Mouse (Mus musculus) embryonic facial prominence, embryonic 14.5 days (tissue): ENCODE measurements around the gene Col16a1. TPM values are rescaled to one million over a fixed set of nuclear protein-coding genes. Genes with fewer than 3 reads are reported as not detected.

Source experiments
- ATAC-seq: fragments of 200-750 bp; cut with Nextera tagmentation; 2 replicates; pipeline ENCODE4 v1.8.0; 2017; ENCODE audit warnings: low read depth, moderate number of reproducible peaks, moderate TSS enrichment
- DNase-seq: peaks from one replicate; pipeline ENCODE4 v3.0.0-alpha.2; 2015; ENCODE audit warnings: low spot score
- H3K27ac ChIP-seq: fragments of 300-500 bp; sonication (generic); replicated peaks from 2 replicates; pipeline ENCODE4 v1.5.1; 2014; ENCODE audit warnings: low read depth, mild to moderate bottlenecking, low read length, moderate library complexity
- H3K27me3 ChIP-seq: fragments of 300-500 bp; sonication (generic); replicated peaks from 2 replicates; pipeline ENCODE4 v1.6.1; 2014; ENCODE audit warnings: low read length; ENCODE audit not compliant: control insufficient read depth, insufficient read depth
- H3K36me3 ChIP-seq: fragments of 300-500 bp; sonication (generic); 2 replicates; pipeline ENCODE4 v1.6.1; 2014; ENCODE audit warnings: low read length, mixed read lengths; ENCODE audit not compliant: control insufficient read depth, insufficient read depth
- H3K4me1 ChIP-seq: fragments of 300-500 bp; sonication (generic); 2 replicates; pipeline ENCODE4 v1.6.1; 2014; ENCODE audit warnings: antibody characterized with exemption, low read length; ENCODE audit not compliant: control insufficient read depth, insufficient read depth
- H3K4me2 ChIP-seq: fragments of 300-500 bp; sonication (generic); 2 replicates; pipeline ENCODE4 v1.6.1; 2014; ENCODE audit warnings: low read depth, mild to moderate bottlenecking, low read length, moderate library complexity, mixed read lengths
- H3K4me3 ChIP-seq: fragments of 300-500 bp; sonication (generic); 2 replicates; pipeline ENCODE4 v1.5.1; 2014; ENCODE audit warnings: low read depth, mild to moderate bottlenecking, low read length
- H3K9ac ChIP-seq: fragments of 300-500 bp; sonication (generic); 2 replicates; pipeline ENCODE4 v1.6.1; 2014; ENCODE audit warnings: low read depth, mild to moderate bottlenecking, low read length, moderate library complexity, mixed read lengths
- H3K9me3 ChIP-seq: fragments of 300-500 bp; sonication (generic); 2 replicates; pipeline ENCODE4 v1.6.1; 2016; ENCODE audit warnings: low read length; ENCODE audit not compliant: control insufficient read depth
- WGBS: fragments of 180-500 bp; shearing (Covaris S2); extraction: QIAGEN DNeasy Blood & Tissue Kit; methylation state at CpG from one replicate; pipeline ENCODE4 v1.1.7; 2014; 5-methylcytosine and 5-hydroxymethylcytosine counted together
- polyA plus RNA-seq: library from polyadenylated mRNA; unstranded; fragments of >200 nt; fragmentation: Nextera tagmentation; extraction: Ambion mirVana; gene quantifications from 2 replicates; pipeline ENCODE4 v1.2.1, GENCODE M21; 2014

The Col16a1 gene
- polyA plus RNA-seq, 1 experiment from 2014 or later, result 188 TPM

GRCm38 (mm10) chr4:130102111-130102651, 54.5 kb downstream of the Col16a1 start, which contains the start of gene Pef1:
Gene Pef1 (plus strand): TSS chr4:130102558.
- 0 out of 2 replicates have a peak, but pooled peaks cover 4% of the 10 kb centered on the region for H3K9me3 ChIP-seq
- WGBS, result 8% methylated on average over 6 of the region's 6 CpGs
- H3K4me2 ChIP-seq, result no peak within 1 kb of the TSS
- H3K4me3 ChIP-seq, result 0 out of 2 replicates have a peak within 1 kb of the TSS, but pooled peaks have one; percentile 1
- peaks cover 22% of the 10 kb centered on the region for H3K4me1 ChIP-seq
- H3K27me3 ChIP-seq, result no peaks in the 10 kb centered on the region
- ATAC-seq (peak; percentile 34; the same call in 1 of the 2 replicates), DNase-seq (peak; percentile 71)
- H3K27ac ChIP-seq, result peak within 1 kb of the TSS; percentile 44
- no peak within 1 kb of the TSS for H3K9ac ChIP-seq
- peaks cover 13% of the 10 kb centered on the region for H3K36me3 ChIP-seq

GRCm38 (mm10) chr4:130103632-130104031, 56.0 kb downstream of the Col16a1 start:
- Histone ChIP-seq H3K9me3 (0 out of 2 replicates have a peak, but pooled peaks cover 4% of the 10 kb centered on the region), H3K4me3 (no peak overlapping the region), H3K4me1 (peaks cover 27% of the 10 kb centered on the region), H3K4me2 (no peak overlapping the region), H3K36me3 (peaks cover 7% of the 10 kb centered on the region), H3K27me3 (no peaks in the 10 kb centered on the region), H3K9ac (no peak overlapping the region), H3K27ac (no peak overlapping the region)
- WGBS, result 78% methylated on average over 12 of the region's 12 CpGs
- no peak for DNase-seq
- no peak for ATAC-seq

- Histone ChIP-seq H3K4me3 (no peak overlapping the region), H3K4me2 (no peak overlapping the region), H3K9me3 (0 out of 2 replicates have a peak, but pooled peaks cover 4% of the 10 kb centered on the region), H3K4me1 (peaks cover 32% of the 10 kb centered on the region), H3K27me3 (no peaks in the 10 kb centered on the region), H3K9ac (no peak overlapping the region), H3K27ac (no peak overlapping the region), H3K36me3 (no peaks in the 10 kb centered on the region)
- no peak for ATAC-seq
- WGBS, result 87% methylated on average over 4 of the region's 4 CpGs
- DNase-seq, result no peak
Observed at GRCm38 (mm10) chr4:130104584-130104983, 56.9 kb downstream of the Col16a1 start.

GRCm38 (mm10) chr4:130107065-130107443, 59.4 kb downstream of the Col16a1 start:
- H3K9ac ChIP-seq, result 0 out of 2 replicates have a peak overlapping the region, but pooled peaks have one; percentile 32
- WGBS, result 12% methylated on average over 14 of the region's 14 CpGs
- DNase-seq, result no peak

GRCm38 (mm10) chr4:130107444-130108131, 59.9 kb downstream of the Col16a1 start:
- ATAC-seq (peak; percentile 96), DNase-seq (peak; percentile 99)
- Histone ChIP-seq H3K4me1 (peaks cover 14% of the 10 kb centered on the region), H3K27me3 (no peaks in the 10 kb centered on the region), H3K4me3 (peak overlapping the region; percentile 77), H3K4me2 (peak overlapping the region; percentile 62), H3K27ac (peak overlapping the region; percentile 71), H3K9ac (peak overlapping the region; percentile 82), H3K36me3 (peaks cover 4% of the 10 kb centered on the region; the same call in 1 of the 2 replicates), H3K9me3 (0 out of 2 replicates have a peak, but pooled peaks cover 4% of the 10 kb centered on the region)
- under 1% methylated on average over 39 of the region's 39 CpGs for WGBS

More at GRCm38 (mm10) chr4:130107065-130107443, 59.4 kb downstream of the Col16a1 start:
- Histone ChIP-seq H3K9me3 (0 out of 2 replicates have a peak, but pooled peaks cover 4% of the 10 kb centered on the region), H3K27me3 (no peaks in the 10 kb centered on the region), H3K4me2 (peak overlapping the region; percentile 62), H3K4me1 (peaks cover 17% of the 10 kb centered on the region), H3K36me3 (no peaks in the 10 kb centered on the region), H3K27ac (peak overlapping the region; percentile 71; the same call in 1 of the 2 replicates), H3K4me3 (peak overlapping the region; percentile 77)
- ATAC-seq, result peak; percentile 56

- H3K4me3 ChIP-seq, result 0 out of 2 replicates have a peak overlapping the region, but pooled peaks have one; percentile 6
- H3K4me1 ChIP-seq, result peaks cover 14% of the 10 kb centered on the region
- ATAC-seq, result no peak
- DNase-seq, result no peak
- no peak overlapping the region for H3K27ac ChIP-seq
- 0 out of 2 replicates have a peak, but pooled peaks cover under 1% of the 10 kb centered on the region for H3K9me3 ChIP-seq
- peak overlapping the region; percentile 62 for H3K4me2 ChIP-seq
- 65% methylated on average over 3 of the region's 3 CpGs for WGBS
- H3K36me3 ChIP-seq, result peaks cover 11% of the 10 kb centered on the region; the same call in 1 of the 2 replicates
- no peaks in the 10 kb centered on the region for H3K27me3 ChIP-seq
- H3K9ac ChIP-seq, result 0 out of 2 replicates have a peak overlapping the region, but pooled peaks have one; percentile 25
Observed at GRCm38 (mm10) chr4:130108929-130109328, 61.3 kb downstream of the Col16a1 start.

GRCm38 (mm10) chr4:130109666-130110065, 62.0 kb downstream of the Col16a1 start:
- WGBS, result 89% methylated on average over 9 of the region's 9 CpGs
- Histone ChIP-seq H3K27ac (no peak overlapping the region), H3K4me2 (no peak overlapping the region), H3K4me1 (peaks cover 14% of the 10 kb centered on the region), H3K36me3 (peaks cover 11% of the 10 kb centered on the region; the same call in 1 of the 2 replicates), H3K27me3 (no peaks in the 10 kb centered on the region), H3K9ac (no peak overlapping the region), H3K9me3 (no peaks in the 10 kb centered on the region), H3K4me3 (no peak overlapping the region)
- ATAC-seq (no peak), DNase-seq (no peak)

GRCm38 (mm10) chr4:130110091-130110490, 62.5 kb downstream of the Col16a1 start:
- Histone ChIP-seq H3K27ac (no peak overlapping the region), H3K4me3 (no peak overlapping the region), H3K9me3 (no peaks in the 10 kb centered on the region), H3K4me1 (peaks cover 14% of the 10 kb centered on the region), H3K27me3 (no peaks in the 10 kb centered on the region), H3K36me3 (peaks cover 11% of the 10 kb centered on the region; the same call in 1 of the 2 replicates), H3K4me2 (no peak overlapping the region), H3K9ac (no peak overlapping the region)
- 86% methylated on average over 7 of the region's 7 CpGs for WGBS
- DNase-seq (no peak), ATAC-seq (no peak)
